Mouse (Mus musculus): ENCODE results near the gene Per1.

Gene Per1

GRCm38 (mm10) chr11:69094697-69095429 lies at the start of gene Per1:
Gene Per1 (plus strand): TSS chr11:69095217.
- peak; percentile 99 for DNase-seq (ENCODE audit: low spot score)

- DNase-seq (ENCODE audit: low spot score): peak; percentile 95
These were observed 49.3 kb upstream of the Per1 start, which contains the start of gene Aurkb for GRCm38 (mm10) chr11:69045531-69046394. Gene Aurkb (plus strand): TSS chr11:69045647.

GRCm38 (mm10) chr11:69046395-69046774 lies 48.6 kb upstream of the Per1 start:
- DNase-seq (ENCODE audit: low spot score): no peak

- DNase-seq (ENCODE audit: low spot score): no peak
These were observed 47.4 kb upstream of the Per1 start for GRCm38 (mm10) chr11:69047592-69047991.

GRCm38 (mm10) chr11:69048151-69048550 lies 46.9 kb upstream of the Per1 start:
- DNase-seq (ENCODE audit: low spot score): no peak

GRCm38 (mm10) chr11:69050748-69051147 lies 44.3 kb upstream of the Per1 start:
- no peak for DNase-seq (ENCODE audit: low spot score)

GRCm38 (mm10) chr11:69051771-69052170 lies 43.2 kb upstream of the Per1 start:
- DNase-seq (ENCODE audit: low spot score): no peak

GRCm38 (mm10) chr11:69052824-69053421 lies 42.1 kb upstream of the Per1 start:
- no peak for DNase-seq (ENCODE audit: low spot score)

- no peak for DNase-seq (ENCODE audit: low spot score)
These were observed 41.2 kb upstream of the Per1 start for GRCm38 (mm10) chr11:69053848-69054247.

- DNase-seq (ENCODE audit: low spot score): no peak
These were observed 36.8 kb upstream of the Per1 start for GRCm38 (mm10) chr11:69058265-69058664.

- no peak for DNase-seq (ENCODE audit: low spot score)
These were observed 36.2 kb upstream of the Per1 start for GRCm38 (mm10) chr11:69058729-69059356.

GRCm38 (mm10) chr11:69059357-69059974 lies 35.6 kb upstream of the Per1 start, which contains the start of gene Borcs6:
Gene Borcs6 (plus strand): TSS chr11:69059717.
- peak; percentile 96 for DNase-seq (ENCODE audit: low spot score)

- peak; percentile 61 for DNase-seq (ENCODE audit: low spot score)
These were observed 35.0 kb upstream of the Per1 start for GRCm38 (mm10) chr11:69059975-69060411.

- DNase-seq (ENCODE audit: low spot score): no peak
These were observed 34.4 kb upstream of the Per1 start for GRCm38 (mm10) chr11:69060448-69061254.

GRCm38 (mm10) chr11:69061255-69061912 lies 33.6 kb upstream of the Per1 start:
- DNase-seq (ENCODE audit: low spot score): no peak

GRCm38 (mm10) chr11:69062194-69062760 lies 32.7 kb upstream of the Per1 start:
- DNase-seq (ENCODE audit: low spot score): peak; percentile 84

- DNase-seq (ENCODE audit: low spot score): peak; percentile 98
These were observed 32.2 kb upstream of the Per1 start for GRCm38 (mm10) chr11:69062761-69063224.

- DNase-seq (ENCODE audit: low spot score): peak; percentile 85
These were observed 31.4 kb upstream of the Per1 start for GRCm38 (mm10) chr11:69063413-69064201.

All from embryo, embryonic 10 days (tissue).